Mouse (Mus musculus) limb, embryonic 15.5 days (tissue): Measurements from ENCODE around the gene Scaf8. TPM values are rescaled to one million over a fixed set of nuclear protein-coding genes. Genes with fewer than 3 reads are reported as not detected.

Source experiments
- ATAC-seq: fragments of 200-750 bp; cut with Nextera tagmentation; 2 replicates; pipeline ENCODE4 v1.8.0; 2017; ENCODE audit warnings: low read depth, moderate TSS enrichment; ENCODE audit not compliant: insufficient number of reproducible peaks, low FRiP score, low TSS enrichment
- H3K27ac ChIP-seq: fragments of 300-500 bp; sonication (generic); 2 replicates; pipeline ENCODE4 v1.5.1; 2015; ENCODE audit warnings: moderate library complexity, mild to moderate bottlenecking, inconsistent platforms
- H3K27me3 ChIP-seq: fragments of 300-500 bp; sonication (generic); 2 replicates; pipeline ENCODE4 v1.6.1; 2015; ENCODE audit warnings: inconsistent platforms
- H3K36me3 ChIP-seq: fragments of 300-500 bp; sonication (generic); 2 replicates; pipeline ENCODE4 v1.6.1; 2015; ENCODE audit warnings: inconsistent platforms
- H3K4me1 ChIP-seq: fragments of 300-500 bp; sonication (generic); 2 replicates; pipeline ENCODE4 v1.6.1; 2015; ENCODE audit warnings: inconsistent platforms
- H3K4me2 ChIP-seq: fragments of 300-500 bp; sonication (generic); 2 replicates; pipeline ENCODE4 v1.6.1; 2015; ENCODE audit warnings: mild to moderate bottlenecking, inconsistent platforms
- H3K4me3 ChIP-seq: fragments of 300-500 bp; sonication (generic); 2 replicates; pipeline ENCODE4 v1.5.1; 2015; ENCODE audit warnings: mild to moderate bottlenecking, inconsistent platforms
- H3K9ac ChIP-seq: fragments of 300-500 bp; sonication (generic); 2 replicates; pipeline ENCODE4 v1.6.1; 2015; ENCODE audit warnings: inconsistent platforms
- H3K9me3 ChIP-seq: fragments of 300-500 bp; sonication (generic); 2 replicates; pipeline ENCODE4 v1.6.1; 2016; ENCODE audit warnings: inconsistent platforms
- WGBS: fragments of 180-500 bp; shearing (Covaris S2); methylation state at CpG from one replicate; pipeline ENCODE4 v1.1.7; 2015; 5-methylcytosine and 5-hydroxymethylcytosine counted together
- polyA plus RNA-seq: library from polyadenylated mRNA; unstranded; fragments of >200 nt; fragmentation: Nextera tagmentation; extraction: Ambion mirVana; gene quantifications from 2 replicates; pipeline ENCODE4 v1.2.1, GENCODE M21; 2015

Gene Scaf8
- polyA plus RNA-seq, 1 experiment from 2014 or later: 19.1 TPM

- Histone ChIP-seq H3K9ac (no peak overlapping the region), H3K36me3 (peaks cover 20% of the 10 kb centered on the region; the same call in 1 of the 2 replicates), H3K4me3 (no peak overlapping the region), H3K4me2 (no peak overlapping the region), H3K27ac (no peak overlapping the region), H3K27me3 (no peaks in the 10 kb centered on the region), H3K4me1 (0 out of 2 replicates have a peak, but pooled peaks cover 5% of the 10 kb centered on the region), H3K9me3 (no peaks in the 10 kb centered on the region)
- 78% methylated on average over 8 of the region's 8 CpGs for WGBS
- ATAC-seq: no peak
Measured at GRCm38 (mm10) chr17:3244881-3245739, 130.3 kb downstream of the Scaf8 start.

- H3K27ac ChIP-seq: no peak overlapping the region
- no peaks in the 10 kb centered on the region for H3K9me3 ChIP-seq
- no peaks in the 10 kb centered on the region for H3K27me3 ChIP-seq
- H3K36me3 ChIP-seq: peaks cover 14% of the 10 kb centered on the region; the same call in 1 of the 2 replicates
- H3K4me3 ChIP-seq: no peak overlapping the region
- no peak overlapping the region for H3K4me2 ChIP-seq
- no peak for ATAC-seq
- 0 out of 2 replicates have a peak, but pooled peaks cover 5% of the 10 kb centered on the region for H3K4me1 ChIP-seq
- no peak overlapping the region for H3K9ac ChIP-seq
- WGBS: 40% methylated on average over 7 of the region's 7 CpGs
Measured at GRCm38 (mm10) chr17:3246665-3247370, 132.0 kb downstream of the Scaf8 start.

Other genes starting within 250 kb of the Scaf8 start
- 17.8 and 19.2 TPM in 2 replicates for gene Tiam2, start 211.6 kb downstream of the Scaf8 start, polyA plus RNA-seq